Mouse (Mus musculus): ENCODE data around the gene C77080. TPM values are rescaled to one million over a fixed set of nuclear protein-coding genes. Genes with fewer than 3 reads are reported as not detected.
A peak's percentile ranks its signal among the peaks of the same experiment; 100 is the strongest.

The C77080 gene
- polyA plus RNA-seq, 1 experiment, result 15.6 TPM

- 0 out of 2 replicates have a peak overlapping the region, but pooled peaks have one; percentile 44 for H3K27ac ChIP-seq (ENCODE audit: insufficient read depth, low read length)
- WGBS, result 19% methylated on average over 21 of the region's 21 CpGs
- no peaks in the 10 kb centered on the region for H3K27me3 ChIP-seq (ENCODE audit: control insufficient read depth, insufficient read depth, low read length)
- H3K4me1 ChIP-seq (ENCODE audit: control insufficient read depth, insufficient read depth, low read length), result peaks cover 35% of the 10 kb centered on the region
- TF ChIP-seq CTCF (IDR thresholded peaks at IDR 0.05; ENCODE audit: borderline replicate concordance, insufficient read depth, low read depth, low read length) (no peak), POLR2A (IDR thresholded peaks at IDR 0.05; ENCODE audit: borderline replicate concordance, insufficient read depth, low read length) (no peak)
- DNase-seq, result no peak
- H3K4me3 ChIP-seq (replicated peaks; ENCODE audit: insufficient read depth, low read depth, low read length), result peak overlapping the region; percentile 80
Observed at GRCm38 (mm10) chr4:129237843-129238441, 23.3 kb downstream of the C77080 start.

GRCm38 (mm10) chr4:129236236-129236813 lies 24.9 kb downstream of the C77080 start:
- no peak for TF ChIP-seq POLR2A (IDR thresholded peaks at IDR 0.05; ENCODE audit: borderline replicate concordance, insufficient read depth, low read length)
- TF ChIP-seq CTCF (IDR thresholded peaks at IDR 0.05; ENCODE audit: borderline replicate concordance, insufficient read depth, low read depth, low read length), result no peak
- 0 out of 2 replicates have a peak overlapping the region, but pooled peaks have one; percentile 47 for H3K27ac ChIP-seq (ENCODE audit: insufficient read depth, low read length)
- peaks cover 36% of the 10 kb centered on the region for H3K4me1 ChIP-seq (ENCODE audit: control insufficient read depth, insufficient read depth, low read length)
- no peaks in the 10 kb centered on the region for H3K27me3 ChIP-seq (ENCODE audit: control insufficient read depth, insufficient read depth, low read length)
- no peak overlapping the region for H3K4me3 ChIP-seq (replicated peaks; ENCODE audit: insufficient read depth, low read depth, low read length)
- DNase-seq, result no peak
- 89% methylated on average over 8 of the region's 8 CpGs for WGBS

DNA sequence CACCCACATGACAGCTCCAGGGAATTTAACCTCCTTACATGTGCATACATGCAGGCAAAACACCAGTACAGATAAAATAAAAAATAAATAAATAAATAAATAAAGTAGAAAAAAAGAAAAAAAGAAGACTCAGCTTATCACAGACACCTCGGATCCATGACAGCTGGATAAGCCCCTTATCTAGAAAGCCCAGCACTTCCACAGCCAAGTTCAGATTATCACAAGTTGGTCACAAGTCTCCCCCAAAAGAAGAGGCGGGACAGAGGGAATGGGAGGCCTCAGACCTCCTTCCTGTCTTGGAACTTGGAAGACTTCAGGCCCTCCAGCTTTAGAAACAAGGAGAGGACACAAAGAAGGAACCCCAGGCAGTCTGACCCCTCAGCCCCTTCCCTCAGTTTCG lies 26.1 kb downstream of the C77080 start:
- TF ChIP-seq POLR2A (IDR thresholded peaks at IDR 0.05; ENCODE audit: borderline replicate concordance, insufficient read depth, low read length), result no peak
- no peak for TF ChIP-seq CTCF (IDR thresholded peaks at IDR 0.05; ENCODE audit: borderline replicate concordance, insufficient read depth, low read depth, low read length)
- Histone ChIP-seq H3K4me1 (ENCODE audit: control insufficient read depth, insufficient read depth, low read length) (peaks cover 37% of the 10 kb centered on the region), H3K27me3 (ENCODE audit: control insufficient read depth, insufficient read depth, low read length) (no peaks in the 10 kb centered on the region), H3K4me3 (replicated peaks; ENCODE audit: insufficient read depth, low read depth, low read length) (no peak overlapping the region), H3K27ac (ENCODE audit: insufficient read depth, low read length) (peak overlapping the region; percentile 29; the same call in 1 of the 2 replicates)
- WGBS, result 77% methylated on average over 3 of the region's 3 CpGs
- DNase-seq, result no peak

- no peak for DNase-seq
- H3K27me3 ChIP-seq (ENCODE audit: control insufficient read depth, insufficient read depth, low read length), result no peaks in the 10 kb centered on the region
- H3K4me3 ChIP-seq (replicated peaks; ENCODE audit: insufficient read depth, low read depth, low read length), result no peak overlapping the region
- no peak overlapping the region for H3K27ac ChIP-seq (ENCODE audit: insufficient read depth, low read length)
- 83% methylated on average over 7 of the region's 7 CpGs for WGBS
- no peak for TF ChIP-seq POLR2A (IDR thresholded peaks at IDR 0.05; ENCODE audit: borderline replicate concordance, insufficient read depth, low read length)
- H3K4me1 ChIP-seq (ENCODE audit: control insufficient read depth, insufficient read depth, low read length), result peaks cover 34% of the 10 kb centered on the region
Observed at GRCm38 (mm10) chr4:129234488-129234887, 26.7 kb downstream of the C77080 start.

DNA sequence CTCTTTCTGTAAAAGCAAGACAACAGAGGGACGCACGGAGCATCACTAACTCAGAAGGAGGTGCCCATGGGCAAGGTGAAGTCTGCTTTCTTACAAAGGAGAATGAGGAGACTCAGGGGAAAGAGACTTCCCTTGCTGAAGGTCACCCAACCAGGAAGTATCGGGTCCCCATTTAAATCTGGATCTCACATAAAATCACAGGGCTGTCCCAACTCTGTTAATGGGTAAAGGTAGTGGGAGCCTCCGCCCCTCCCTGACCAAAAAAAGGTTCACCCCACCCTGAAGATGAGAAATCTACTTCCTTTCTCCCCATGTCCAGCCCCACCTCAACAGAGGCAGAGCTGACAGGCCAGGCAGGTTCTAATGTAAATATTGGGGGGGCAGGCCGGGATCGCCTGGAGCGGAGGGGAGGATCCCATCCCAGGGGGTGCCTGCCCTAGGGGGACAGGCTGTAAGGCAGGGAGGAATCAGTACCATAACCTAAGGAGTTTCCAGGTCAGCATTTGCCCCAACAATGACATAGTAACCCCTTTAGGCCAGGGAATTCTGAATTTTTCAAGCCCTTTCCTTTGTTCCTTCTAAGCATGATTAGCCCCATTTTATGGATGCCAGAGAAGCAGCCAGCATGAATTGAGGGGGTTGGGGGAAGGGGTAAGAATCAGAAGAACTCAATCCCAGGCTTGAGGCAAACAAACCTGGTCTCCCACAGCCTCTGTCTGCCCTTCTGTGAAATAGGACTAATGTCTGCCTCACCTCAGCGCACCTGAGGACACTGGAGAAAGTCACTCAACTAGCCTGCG lies 28.4 kb downstream of the C77080 start:
- Histone ChIP-seq H3K27me3 (ENCODE audit: control insufficient read depth, insufficient read depth, low read length) (no peaks in the 10 kb centered on the region), H3K4me1 (ENCODE audit: control insufficient read depth, insufficient read depth, low read length) (peaks cover 43% of the 10 kb centered on the region), H3K4me3 (replicated peaks; ENCODE audit: insufficient read depth, low read depth, low read length) (no peak overlapping the region), H3K27ac (ENCODE audit: insufficient read depth, low read length) (no peak overlapping the region)
- no peak for DNase-seq
- TF ChIP-seq POLR2A (IDR thresholded peaks at IDR 0.05; ENCODE audit: borderline replicate concordance, insufficient read depth, low read length) (no peak), CTCF (IDR thresholded peaks at IDR 0.05; ENCODE audit: borderline replicate concordance, insufficient read depth, low read depth, low read length) (no peak)
- WGBS, result 92% methylated on average over 9 of the region's 9 CpGs

- peaks cover 36% of the 10 kb centered on the region for H3K4me1 ChIP-seq (ENCODE audit: control insufficient read depth, insufficient read depth, low read length)
- WGBS, result 37% methylated on average over 12 of the region's 12 CpGs
- TF ChIP-seq CTCF (IDR thresholded peaks at IDR 0.05; ENCODE audit: borderline replicate concordance, insufficient read depth, low read depth, low read length) (no peak), POLR2A (IDR thresholded peaks at IDR 0.05; ENCODE audit: borderline replicate concordance, insufficient read depth, low read length) (no peak)
- H3K4me3 ChIP-seq (replicated peaks; ENCODE audit: insufficient read depth, low read depth, low read length), result no peak overlapping the region
- 0 out of 2 replicates have a peak overlapping the region, but pooled peaks have one; percentile 8 for H3K27ac ChIP-seq (ENCODE audit: insufficient read depth, low read length)
- peak in 1 of 2 experiments; percentile 25 for DNase-seq
- no peaks in the 10 kb centered on the region for H3K27me3 ChIP-seq (ENCODE audit: control insufficient read depth, insufficient read depth, low read length)
Observed at GRCm38 (mm10) chr4:129231594-129232450, 29.4 kb downstream of the C77080 start.

DNA sequence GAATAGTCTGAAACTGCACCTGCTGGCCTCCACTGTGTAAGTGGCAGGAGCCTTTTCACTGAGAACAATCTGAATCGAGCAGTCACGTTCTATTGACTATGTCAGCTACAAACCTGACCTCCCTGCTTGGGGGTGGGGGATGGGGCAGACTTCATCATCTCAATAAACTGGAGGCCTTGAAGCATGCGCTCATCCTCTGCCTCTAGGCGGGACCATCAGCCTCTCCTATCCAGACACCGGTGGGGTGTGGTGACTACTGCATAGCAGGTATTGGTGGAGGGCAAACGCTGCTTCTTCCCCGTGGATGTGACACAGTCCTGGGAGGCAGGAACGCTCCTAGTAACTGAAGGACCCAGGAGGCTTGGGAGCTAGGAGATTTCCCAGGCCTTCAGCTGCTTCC lies 30.3 kb downstream of the C77080 start:
- H3K4me1 ChIP-seq (ENCODE audit: control insufficient read depth, insufficient read depth, low read length), result peaks cover 40% of the 10 kb centered on the region
- H3K27me3 ChIP-seq (ENCODE audit: control insufficient read depth, insufficient read depth, low read length), result no peaks in the 10 kb centered on the region
- DNase-seq, result no peak
- 74% methylated on average over 8 of the region's 8 CpGs for WGBS
- no peak overlapping the region for H3K4me3 ChIP-seq (replicated peaks; ENCODE audit: insufficient read depth, low read depth, low read length)
- H3K27ac ChIP-seq (ENCODE audit: insufficient read depth, low read length), result no peak overlapping the region
- TF ChIP-seq POLR2A (IDR thresholded peaks at IDR 0.05; ENCODE audit: borderline replicate concordance, insufficient read depth, low read length) (no peak), CTCF (IDR thresholded peaks at IDR 0.05; ENCODE audit: borderline replicate concordance, insufficient read depth, low read depth, low read length) (no peak)
